Mouse (Mus musculus) neural tube, embryonic 15.5 days (tissue): ENCODE measurements around the gene Nrxn2. TPM values are rescaled to one million over a fixed set of nuclear protein-coding genes. Genes with fewer than 3 reads are reported as not detected.

Experiments used
- ATAC-seq: fragments of 200-750 bp; cut with Nextera tagmentation; 2 replicates; pipeline ENCODE4 v1.8.0; 2017; ENCODE audit warnings: mild to moderate bottlenecking, moderate TSS enrichment, moderate library complexity; ENCODE audit not compliant: low FRiP score
- H3K27ac ChIP-seq: fragments of 300-500 bp; sonication (generic); replicated peaks from 2 replicates; pipeline ENCODE4 v1.5.1; 2015; ENCODE audit warnings: mild to moderate bottlenecking, inconsistent platforms
- H3K27me3 ChIP-seq: fragments of 300-500 bp; sonication (generic); replicated peaks from 2 replicates; pipeline ENCODE4 v1.6.1; 2015; ENCODE audit warnings: inconsistent platforms
- H3K36me3 ChIP-seq: fragments of 300-500 bp; sonication (generic); 2 replicates; pipeline ENCODE4 v1.6.1; 2015; ENCODE audit warnings: inconsistent platforms
- H3K4me1 ChIP-seq: fragments of 300-500 bp; sonication (generic); 2 replicates; pipeline ENCODE4 v1.6.1; 2015; ENCODE audit warnings: inconsistent platforms
- H3K4me2 ChIP-seq: fragments of 300-500 bp; sonication (generic); 2 replicates; pipeline ENCODE4 v1.6.1; 2015; ENCODE audit warnings: inconsistent platforms, mild to moderate bottlenecking, moderate library complexity
- H3K4me3 ChIP-seq: fragments of 300-500 bp; sonication (generic); replicated peaks from 2 replicates; pipeline ENCODE4 v1.5.1; 2015; ENCODE audit warnings: mild to moderate bottlenecking, inconsistent platforms
- H3K9ac ChIP-seq: fragments of 300-500 bp; sonication (generic); replicated peaks from 2 replicates; pipeline ENCODE4 v1.6.1; 2015; ENCODE audit warnings: mild to moderate bottlenecking, inconsistent platforms
- H3K9me3 ChIP-seq: fragments of 300-500 bp; sonication (generic); replicated peaks from 2 replicates; pipeline ENCODE4 v1.6.1; 2016; ENCODE audit warnings: inconsistent platforms
- WGBS: fragments of 180-500 bp; shearing (Covaris S2); methylation state at CpG from one replicate; pipeline ENCODE4 v1.1.7; 2015; ENCODE audit warnings: mixed read lengths; 5-methylcytosine and 5-hydroxymethylcytosine counted together
- polyA plus RNA-seq: library from polyadenylated mRNA; unstranded; fragments of >200 nt; fragmentation: Nextera tagmentation; extraction: Ambion mirVana; gene quantifications from 2 replicates; pipeline ENCODE4 v1.2.1, GENCODE M21; 2015

Gene Nrxn2
- polyA plus RNA-seq, 1 experiment from 2014 or later = 45.7 TPM

DNA sequence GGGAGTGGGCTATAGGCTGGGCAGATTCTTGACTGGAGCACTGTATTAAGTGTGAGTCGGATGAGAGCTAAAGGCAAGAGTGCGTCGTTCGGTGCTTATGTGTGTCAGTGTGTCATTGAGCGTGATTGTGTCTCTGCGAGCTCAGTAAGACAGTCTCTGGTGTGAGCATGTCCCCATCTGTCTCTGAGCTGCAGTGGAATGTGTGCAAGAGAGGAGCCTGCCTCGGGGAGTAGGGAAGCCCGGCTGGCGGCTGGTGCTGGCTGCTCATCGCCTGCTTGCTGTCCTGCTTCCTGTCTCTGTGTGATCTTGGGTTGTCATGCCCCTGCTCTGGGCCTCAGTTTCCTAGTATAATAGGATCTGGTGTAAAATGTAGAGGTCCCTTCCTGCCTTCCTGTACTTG, 24.5 kb downstream of the Nrxn2 start:
- no peaks in the 10 kb centered on the region for H3K36me3 ChIP-seq
- no peaks in the 10 kb centered on the region for H3K9me3 ChIP-seq
- H3K9ac ChIP-seq = no peak overlapping the region
- H3K4me2 ChIP-seq = no peak overlapping the region
- ATAC-seq = no peak
- no peaks in the 10 kb centered on the region for H3K27me3 ChIP-seq
- peaks cover 78% of the 10 kb centered on the region for H3K4me1 ChIP-seq
- H3K27ac ChIP-seq = peak overlapping the region; percentile 24; the same call in 1 of the 2 replicates
- H3K4me3 ChIP-seq = no peak overlapping the region
- 49% methylated on average over 10 of the region's 10 CpGs for WGBS

DNA sequence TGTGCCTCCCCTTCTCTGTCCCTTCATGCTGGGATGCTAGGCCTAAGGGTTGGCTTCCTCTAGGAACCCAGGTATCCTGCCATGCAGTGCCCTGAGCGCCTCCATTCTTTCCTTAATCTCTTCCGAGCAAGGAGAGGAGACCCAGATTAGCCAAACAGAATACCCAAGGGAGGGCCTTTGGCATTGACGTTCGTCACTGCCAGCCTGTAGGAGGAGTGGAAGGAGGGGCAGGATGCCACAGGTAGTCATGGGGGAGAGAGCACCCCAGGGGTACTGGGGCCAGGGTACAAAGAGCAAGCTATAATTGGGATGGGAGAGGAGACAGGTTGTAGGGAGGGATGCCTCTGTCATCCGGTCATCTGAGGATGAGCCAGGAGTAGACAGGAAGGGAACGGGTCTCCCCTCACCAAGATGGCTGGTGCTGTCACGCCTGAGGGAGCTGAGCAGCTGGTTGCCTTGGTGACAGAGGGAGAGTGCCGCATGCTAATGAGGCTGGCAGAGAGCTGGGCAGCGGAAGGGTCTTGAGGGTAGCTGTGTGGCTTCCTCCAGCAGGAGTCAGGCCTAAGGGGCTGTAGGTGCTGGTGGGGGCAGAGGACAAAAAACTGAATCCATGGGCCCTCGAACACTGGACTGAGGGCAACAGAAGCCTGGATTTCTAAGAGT, 27.4 kb downstream of the Nrxn2 start:
- peak overlapping the region; percentile 21; the same call in 1 of the 2 replicates for H3K9ac ChIP-seq

DNA sequence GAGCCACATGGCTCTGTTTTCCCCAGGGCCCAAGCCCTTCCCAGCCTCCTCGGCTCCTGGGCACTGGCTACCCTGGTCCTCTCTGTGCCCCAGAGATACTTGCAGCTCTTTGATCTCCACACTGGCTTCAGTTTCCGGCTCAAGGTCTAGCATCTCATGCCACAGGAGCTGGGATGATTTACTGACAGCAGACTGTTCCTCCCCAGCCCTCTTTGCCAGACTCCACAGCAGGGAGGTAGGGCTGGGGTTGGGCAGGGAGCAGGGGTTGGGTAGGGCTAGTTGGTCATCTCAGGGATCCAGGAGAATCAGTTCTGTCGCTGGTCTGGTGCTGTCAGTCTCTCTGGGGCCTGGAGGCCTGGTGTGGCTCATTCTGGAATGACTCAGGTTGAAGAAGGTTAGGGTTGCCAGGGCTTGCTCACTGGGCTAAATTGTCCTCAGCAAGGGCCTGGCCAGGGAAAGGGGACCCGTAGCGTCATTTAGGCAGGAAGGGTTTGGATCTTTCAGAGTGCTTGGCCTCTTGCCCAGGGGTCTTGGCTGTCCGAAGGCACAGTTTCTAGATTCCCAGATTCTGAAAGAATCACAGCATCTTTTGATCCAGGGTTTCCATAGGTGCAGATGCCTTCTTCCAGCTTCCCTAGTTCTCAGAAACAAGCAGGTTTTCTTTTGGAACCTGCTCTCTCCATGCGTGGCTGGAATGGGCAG, 28.4 kb downstream of the Nrxn2 start:
- WGBS = 38% methylated on average over 7 of the region's 7 CpGs
- no peak for ATAC-seq
- no peak overlapping the region for H3K4me3 ChIP-seq
- peak overlapping the region; percentile 80 for H3K27ac ChIP-seq
- peak overlapping the region; percentile 1; the same call in 1 of the 2 replicates for H3K9ac ChIP-seq
- peaks cover 81% of the 10 kb centered on the region for H3K4me1 ChIP-seq
- no peaks in the 10 kb centered on the region for H3K27me3 ChIP-seq
- no peaks in the 10 kb centered on the region for H3K36me3 ChIP-seq
- peak overlapping the region; percentile 45; the same call in 1 of the 2 replicates for H3K4me2 ChIP-seq
- H3K9me3 ChIP-seq = no peaks in the 10 kb centered on the region

More for the DNA sequence above, 27.4 kb downstream of the Nrxn2 start:
- Histone ChIP-seq H3K4me2 (peak overlapping the region; percentile 45), H3K27ac (peak overlapping the region; percentile 80), H3K4me3 (0 out of 2 replicates have a peak overlapping the region, but pooled peaks have one; percentile 2), H3K9me3 (no peaks in the 10 kb centered on the region), H3K4me1 (peaks cover 77% of the 10 kb centered on the region), H3K27me3 (no peaks in the 10 kb centered on the region), H3K36me3 (no peaks in the 10 kb centered on the region)
- ATAC-seq = peak; percentile 86
- 8% methylated on average over 10 of the region's 10 CpGs for WGBS

DNA sequence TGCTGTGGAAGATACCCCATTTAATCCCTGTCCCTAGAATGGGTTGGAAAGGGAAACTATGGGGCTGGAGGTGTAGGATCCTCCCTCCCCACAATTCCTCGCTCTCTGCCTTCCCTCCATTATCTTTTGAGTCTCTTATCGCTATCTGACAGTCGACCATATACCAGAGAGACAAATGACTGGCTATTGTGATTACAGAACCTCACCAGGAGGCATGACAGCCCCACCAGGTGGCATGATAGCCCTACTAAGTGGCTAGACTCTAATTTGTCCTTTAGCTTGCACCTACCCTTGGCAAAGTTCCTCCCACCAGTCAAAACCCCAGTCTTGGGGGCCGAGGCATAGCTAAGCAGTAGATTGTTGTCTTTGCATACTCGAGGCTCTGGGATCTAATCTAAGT, 30.2 kb downstream of the Nrxn2 start:
- peaks cover 85% of the 10 kb centered on the region for H3K4me1 ChIP-seq
- 0 out of 2 replicates have a peak overlapping the region, but pooled peaks have one; percentile 11 for H3K9ac ChIP-seq
- H3K27ac ChIP-seq = peak overlapping the region; percentile 28; the same call in 1 of the 2 replicates
- no peaks in the 10 kb centered on the region for H3K9me3 ChIP-seq
- no peak for ATAC-seq
- no peaks in the 10 kb centered on the region for H3K36me3 ChIP-seq
- no peak overlapping the region for H3K4me2 ChIP-seq
- no peak overlapping the region for H3K4me3 ChIP-seq
- WGBS = 44% methylated on average over 5 of the region's 5 CpGs
- no peaks in the 10 kb centered on the region for H3K27me3 ChIP-seq

DNA sequence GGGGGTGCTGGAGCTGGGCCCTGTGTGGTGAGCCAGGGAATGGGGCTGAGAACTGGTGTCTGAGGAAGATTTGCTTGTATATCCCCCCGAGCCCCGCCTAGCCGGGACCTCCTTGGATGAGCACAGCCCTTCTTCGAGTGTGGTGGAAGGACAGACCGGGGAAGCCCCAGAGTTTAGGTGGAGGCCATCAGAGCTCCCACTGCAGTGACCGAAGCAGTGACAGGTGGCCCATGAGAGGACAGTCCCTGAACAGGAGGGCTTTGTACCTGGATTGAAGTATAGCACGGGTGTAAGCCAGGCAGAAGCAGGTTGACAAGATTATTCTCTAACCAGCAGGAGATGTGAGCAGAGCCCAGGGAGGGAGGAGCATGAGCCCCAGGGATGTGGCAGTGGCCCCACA, 31.3 kb downstream of the Nrxn2 start:
- H3K4me2 ChIP-seq = no peak overlapping the region
- WGBS = 74% methylated on average over 7 of the region's 7 CpGs
- peaks cover 82% of the 10 kb centered on the region for H3K4me1 ChIP-seq
- no peaks in the 10 kb centered on the region for H3K9me3 ChIP-seq
- H3K27me3 ChIP-seq = no peaks in the 10 kb centered on the region
- no peak overlapping the region for H3K4me3 ChIP-seq
- H3K9ac ChIP-seq = no peak overlapping the region
- ATAC-seq = no peak
- H3K36me3 ChIP-seq = no peaks in the 10 kb centered on the region
- H3K27ac ChIP-seq = no peak overlapping the region

DNA sequence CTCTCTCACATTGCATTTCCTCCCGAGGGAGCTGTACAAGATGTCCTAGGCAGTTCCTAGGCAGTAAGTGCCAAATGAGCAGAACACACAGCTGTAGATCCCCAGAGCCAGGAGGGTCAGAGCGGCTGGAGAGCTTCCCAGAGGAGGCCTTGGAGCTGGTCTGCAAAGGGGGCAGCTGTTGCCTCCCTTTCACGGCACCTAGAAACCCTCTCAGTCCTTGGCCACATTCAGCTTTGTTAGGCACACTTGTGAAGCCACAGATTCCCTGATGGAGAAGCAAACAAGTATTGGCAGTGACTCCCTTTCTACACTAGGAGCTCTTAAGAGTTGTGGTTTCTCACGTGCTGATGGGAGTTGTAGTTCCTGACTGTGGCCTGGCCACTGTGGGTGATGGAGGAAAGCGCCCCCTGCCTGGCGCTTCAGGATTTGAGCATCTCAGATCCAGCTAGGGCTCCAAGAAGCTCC, 33.5 kb downstream of the Nrxn2 start:
- H3K4me1 ChIP-seq = peaks cover 59% of the 10 kb centered on the region
- ATAC-seq = peak; percentile 77

DNA sequence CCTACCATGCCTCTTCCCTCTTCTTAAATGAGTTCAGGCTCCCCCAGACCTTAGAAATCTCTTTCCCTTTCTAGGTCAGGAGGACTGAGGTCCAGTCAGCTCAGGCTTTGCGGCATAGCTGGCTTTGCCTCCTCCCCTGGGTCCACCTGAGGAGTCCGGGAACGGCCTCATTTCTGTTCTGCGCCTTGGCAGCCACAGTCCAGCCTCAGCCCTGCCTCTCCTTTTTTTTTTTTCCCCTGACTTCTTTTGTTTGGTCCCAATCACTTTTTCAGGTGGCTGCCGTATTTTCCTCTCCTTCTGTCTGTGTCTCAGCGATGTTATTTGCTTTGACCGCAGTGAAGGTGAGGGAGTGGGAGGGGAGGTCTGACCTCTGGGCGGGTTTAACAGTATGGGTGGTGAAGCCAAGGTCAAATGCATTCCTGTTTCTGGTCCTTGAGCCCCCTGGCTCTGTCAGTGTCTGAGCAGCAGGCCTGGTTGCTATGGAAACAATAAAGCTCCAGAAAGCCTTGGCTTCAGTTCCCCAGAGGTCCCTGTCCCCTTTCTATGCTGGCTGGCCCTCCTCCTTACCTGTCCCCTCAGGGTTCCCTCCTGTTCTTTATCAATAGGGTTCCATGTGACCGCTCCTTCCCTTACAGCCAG, 34.3 kb downstream of the Nrxn2 start:
- H3K36me3 ChIP-seq = peaks cover 16% of the 10 kb centered on the region
- H3K4me2 ChIP-seq = no peak overlapping the region
- H3K9me3 ChIP-seq = no peaks in the 10 kb centered on the region
- ATAC-seq = no peak; the same call in 1 of the 2 replicates
- H3K27me3 ChIP-seq = no peaks in the 10 kb centered on the region
- peak overlapping the region; percentile 77 for H3K27ac ChIP-seq
- WGBS = 34% methylated on average over 9 of the region's 9 CpGs
- H3K9ac ChIP-seq = no peak overlapping the region
- peaks cover 53% of the 10 kb centered on the region for H3K4me1 ChIP-seq
- no peak overlapping the region for H3K4me3 ChIP-seq

More for the DNA sequence above, 33.5 kb downstream of the Nrxn2 start:
- Histone ChIP-seq H3K9ac (no peak overlapping the region), H3K27me3 (no peaks in the 10 kb centered on the region), H3K4me2 (0 out of 2 replicates have a peak overlapping the region, but pooled peaks have one; percentile 9), H3K4me3 (no peak overlapping the region), H3K27ac (peak overlapping the region; percentile 77), H3K9me3 (no peaks in the 10 kb centered on the region), H3K36me3 (peaks cover 10% of the 10 kb centered on the region; the same call in 1 of the 2 replicates)
- 18% methylated on average over 6 of the region's 6 CpGs for WGBS

DNA sequence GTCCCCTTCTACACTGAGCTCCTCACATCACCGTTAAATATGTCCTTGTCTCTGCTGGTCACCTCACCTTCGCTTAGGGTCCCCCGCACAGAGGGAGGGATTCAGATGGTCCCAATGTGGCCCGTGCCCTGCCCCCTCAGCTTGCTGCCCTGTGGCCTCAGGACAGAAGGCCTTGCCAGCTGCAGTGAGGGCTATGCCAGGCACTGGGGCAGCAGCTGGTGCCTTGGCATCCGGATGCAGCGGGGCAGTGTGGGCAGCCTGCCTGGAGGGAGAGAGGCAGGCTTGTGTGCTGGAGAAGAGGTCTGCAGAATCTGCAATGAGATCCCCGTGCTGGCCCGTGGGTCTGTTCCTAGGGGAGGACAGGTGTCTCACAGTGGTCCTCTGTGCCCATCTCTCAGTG, 34.8 kb downstream of the Nrxn2 start:
- Histone ChIP-seq H3K36me3 (peaks cover 21% of the 10 kb centered on the region), H3K27me3 (no peaks in the 10 kb centered on the region), H3K9ac (no peak overlapping the region), H3K4me3 (no peak overlapping the region), H3K4me1 (peaks cover 47% of the 10 kb centered on the region), H3K4me2 (no peak overlapping the region), H3K27ac (peak overlapping the region; percentile 77), H3K9me3 (no peaks in the 10 kb centered on the region)
- no peak for ATAC-seq
- 49% methylated on average over 8 of the region's 8 CpGs for WGBS

DNA sequence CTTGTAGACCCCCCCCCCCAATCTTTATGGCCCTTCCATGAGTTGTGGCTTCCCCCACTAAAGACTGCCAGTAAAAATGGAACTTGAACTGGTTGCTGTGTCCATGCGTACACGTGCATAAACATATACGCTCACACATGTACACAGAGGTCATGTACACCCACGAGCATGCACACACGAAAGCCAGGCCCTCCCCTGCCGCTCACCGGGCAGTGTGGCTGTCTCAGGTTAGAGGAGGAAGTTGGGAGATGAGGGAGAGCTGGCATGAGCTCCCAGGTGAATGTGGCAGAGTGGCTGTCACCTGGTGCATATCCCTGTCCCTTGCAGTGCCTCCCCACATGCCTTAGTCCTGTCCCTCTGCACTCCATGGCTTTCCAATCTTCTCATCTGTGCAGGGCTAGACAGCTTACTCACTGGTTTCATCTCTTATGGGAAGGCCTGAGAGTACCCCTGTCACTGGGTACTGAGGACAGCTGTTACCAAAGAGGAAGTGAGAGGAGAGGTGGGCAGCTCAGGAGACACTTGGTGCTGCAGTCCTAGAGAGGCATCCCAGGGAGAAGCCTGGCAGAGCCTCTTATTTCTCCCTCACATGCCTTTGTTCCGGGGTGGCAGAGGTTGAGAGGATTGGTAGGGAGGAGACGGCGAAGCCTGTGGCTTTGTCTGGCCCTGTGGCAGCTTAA, 35.6 kb downstream of the Nrxn2 start:
- no peak for ATAC-seq
- Histone ChIP-seq H3K4me2 (no peak overlapping the region), H3K4me1 (peaks cover 42% of the 10 kb centered on the region)

DNA sequence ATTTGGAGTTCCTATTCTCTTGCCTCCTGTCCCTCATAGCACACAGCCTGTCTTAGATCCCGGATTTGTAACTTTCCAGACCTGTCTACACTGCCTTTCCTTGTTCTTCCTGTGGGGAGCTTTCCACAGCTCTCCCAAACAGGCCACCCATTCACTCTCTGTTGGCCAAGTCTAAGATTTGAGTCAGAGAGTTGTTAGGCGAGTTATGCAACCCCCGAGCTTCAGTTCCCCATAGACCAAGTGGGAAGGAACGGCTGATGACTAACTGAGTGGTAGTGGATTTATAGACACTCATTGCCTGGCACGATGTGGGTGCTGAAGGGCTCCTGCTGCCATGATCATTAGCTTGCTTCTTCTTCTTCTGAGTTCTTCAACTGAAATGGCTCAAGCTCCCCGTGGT, 41.0 kb downstream of the Nrxn2 start:
- WGBS = 85% methylated on average over 6 of the region's 6 CpGs
- H3K4me3 ChIP-seq = no peak overlapping the region
- no peaks in the 10 kb centered on the region for H3K27me3 ChIP-seq
- no peaks in the 10 kb centered on the region for H3K9me3 ChIP-seq
- H3K27ac ChIP-seq = no peak overlapping the region
- H3K9ac ChIP-seq = no peak overlapping the region
- ATAC-seq = no peak
- peaks cover 5% of the 10 kb centered on the region for H3K4me1 ChIP-seq
- peaks cover 36% of the 10 kb centered on the region for H3K36me3 ChIP-seq
- H3K4me2 ChIP-seq = no peak overlapping the region

More for the DNA sequence above, 35.6 kb downstream of the Nrxn2 start:
- H3K9me3 ChIP-seq = no peaks in the 10 kb centered on the region
- 75% methylated on average over 10 of the region's 10 CpGs for WGBS
- H3K27me3 ChIP-seq = no peaks in the 10 kb centered on the region
- no peak overlapping the region for H3K4me3 ChIP-seq
- peak overlapping the region; percentile 77; the same call in 1 of the 2 replicates for H3K27ac ChIP-seq
- peaks cover 26% of the 10 kb centered on the region for H3K36me3 ChIP-seq
- no peak overlapping the region for H3K9ac ChIP-seq

DNA sequence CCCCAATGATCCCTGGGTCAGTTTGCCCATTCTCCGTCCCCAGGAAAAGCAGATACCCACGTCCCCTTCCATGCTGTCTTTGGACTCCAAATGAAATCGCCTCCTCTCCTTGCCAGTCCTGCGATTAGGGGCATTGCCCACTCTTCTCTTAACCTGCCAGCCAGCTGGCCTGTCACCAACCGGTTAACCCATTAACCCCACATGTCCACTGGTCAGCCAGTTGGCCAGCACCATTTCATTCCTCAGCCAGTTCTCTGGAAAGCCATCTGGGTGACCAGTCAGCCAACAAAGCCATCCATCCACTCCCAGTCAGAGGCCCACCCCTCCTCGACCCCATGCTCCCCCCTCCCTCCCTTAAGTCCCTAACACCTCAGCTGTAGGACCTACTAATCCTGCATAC, 44.3 kb downstream of the Nrxn2 start:
- Histone ChIP-seq H3K4me3 (no peak overlapping the region), H3K27ac (no peak overlapping the region), H3K9me3 (no peaks in the 10 kb centered on the region), H3K27me3 (no peaks in the 10 kb centered on the region), H3K9ac (no peak overlapping the region), H3K4me2 (no peak overlapping the region), H3K36me3 (peaks cover 19% of the 10 kb centered on the region), H3K4me1 (peaks cover 14% of the 10 kb centered on the region)
- 57% methylated on average over 6 of the region's 6 CpGs for WGBS
- ATAC-seq = no peak
